Mouse (Mus musculus) ovary, postnatal 10 days (tissue): ENCODE data around the gene Atp2c2.

Source experiments
- DNase-seq: peaks from one replicate; pipeline ENCODE4 v3.0.0; 2022; ENCODE audit warnings: low spot score

The Atp2c2 gene

GRCm38 (mm10) chr8:119784676-119785075 is 84.9 kb downstream of the Atp2c2 start:
- DNase-seq, result no peak

- DNase-seq, result no peak
Measured at GRCm38 (mm10) chr8:119785764-119786405, 86.1 kb downstream of the Atp2c2 start.

- DNase-seq, result no peak
Measured at GRCm38 (mm10) chr8:119786871-119787270, 87.1 kb downstream of the Atp2c2 start.

- no peak for DNase-seq
Measured at GRCm38 (mm10) chr8:119787341-119787740, 87.5 kb downstream of the Atp2c2 start.

- DNase-seq, result no peak
Measured at GRCm38 (mm10) chr8:119788607-119789381, 89.0 kb downstream of the Atp2c2 start.

GRCm38 (mm10) chr8:119789581-119789980 is 89.8 kb downstream of the Atp2c2 start:
- no peak for DNase-seq

- DNase-seq, result no peak
Measured at GRCm38 (mm10) chr8:119791804-119792704, 92.2 kb downstream of the Atp2c2 start.

- DNase-seq, result no peak
Measured at GRCm38 (mm10) chr8:119794689-119795088, 94.9 kb downstream of the Atp2c2 start.

GRCm38 (mm10) chr8:119795651-119796050 is 95.8 kb downstream of the Atp2c2 start:
- DNase-seq, result no peak

- no peak for DNase-seq
Measured at GRCm38 (mm10) chr8:119798170-119798964, 98.6 kb downstream of the Atp2c2 start.

GRCm38 (mm10) chr8:119798965-119799264 is 99.1 kb downstream of the Atp2c2 start:
- no peak for DNase-seq

GRCm38 (mm10) chr8:119801168-119801567 is 101.4 kb downstream of the Atp2c2 start:
- DNase-seq, result no peak

- no peak for DNase-seq
Measured at GRCm38 (mm10) chr8:119802592-119802991, 102.8 kb downstream of the Atp2c2 start.

GRCm38 (mm10) chr8:119805275-119805674 is 105.5 kb downstream of the Atp2c2 start:
- no peak for DNase-seq

GRCm38 (mm10) chr8:119806422-119807263 is 106.8 kb downstream of the Atp2c2 start:
- no peak for DNase-seq
